Mouse (Mus musculus): ENCODE measurements around the gene Gucy2f. TPM values are rescaled to one million over a fixed set of nuclear protein-coding genes. Genes with fewer than 3 reads are reported as not detected.

Gene Gucy2f
- total RNA-seq (2023) = not detected

GRCm38 (mm10) chrX:142196831-142197230 lies at the start of gene Gucy2f:
TSS of gene Gucy2f (minus strand) at chrX:142196931.

GRCm38 (mm10) chrX:142226542-142226941 lies 29.8 kb upstream of the Gucy2f start, which contains the start of gene Nxt2:
TSS of gene Nxt2 (plus strand) at chrX:142226770.

Other genes with a start within 250 kb of the Gucy2f start
- gene Nxt2, start 29.8 kb upstream of the Gucy2f start, total RNA-seq (2023) = 10 to 100 TPM; 16.5 to 17.0 TPM
- not detected for gene Kcne1l, start 109.4 kb upstream of the Gucy2f start, total RNA-seq (2023)
- gene Acsl4, start 193.6 kb upstream of the Gucy2f start, total RNA-seq (2023) = 10 to 100 TPM; 27.1 to 27.3 TPM

Data from monocyte, adult 59 days (primary cell).